Mouse (Mus musculus) lung, postnatal 4 days (tissue): ENCODE measurements around the gene Ndufa3.

Experiments used
- DNase-seq, 2 experiments: peaks; one replicate each; pipeline ENCODE4 v3.0.0; 2021

Gene Ndufa3

GRCm38 (mm10) chr7:3611006-3611405 is 6.2 kb upstream of the Ndufa3 start:
- DNase-seq: no peak

- no peak for DNase-seq
Measured at GRCm38 (mm10) chr7:3614021-3614420, 3.2 kb upstream of the Ndufa3 start.

- no peak for DNase-seq
Measured at GRCm38 (mm10) chr7:3616057-3616388, 1.1 kb upstream of the Ndufa3 start, which contains the start of gene Oscar. TSS of gene Oscar (minus strand) at chr7:3616157.

- DNase-seq: no peak
Measured at GRCm38 (mm10) chr7:3616389-3617241, 558 bp upstream of the Ndufa3 start.

GRCm38 (mm10) chr7:3629030-3629429 is 11.9 kb downstream of the Ndufa3 start:
- DNase-seq: no peak

GRCm38 (mm10) chr7:3629543-3630477 is 12.6 kb downstream of the Ndufa3 start, which contains the start of the genes Tfpt and Prpf31:
TSS of gene Tfpt (minus strand) at chr7:3629929.
TSS of gene Prpf31 (plus strand) at chr7:3629985.
- peak; percentile 93 to 94 for DNase-seq

GRCm38 (mm10) chr7:3630478-3630815 is 13.3 kb downstream of the Ndufa3 start:
- DNase-seq: no peak

- DNase-seq: no peak
Measured at GRCm38 (mm10) chr7:3643412-3643811, 26.2 kb downstream of the Ndufa3 start.

- DNase-seq: no peak
Measured at GRCm38 (mm10) chr7:3643843-3644242, 26.7 kb downstream of the Ndufa3 start.

GRCm38 (mm10) chr7:3644348-3644671 is 27.1 kb downstream of the Ndufa3 start:
- peak in 1 of 2 experiments; percentile 15 for DNase-seq

- peak; percentile 98 to 100 for DNase-seq
Measured at GRCm38 (mm10) chr7:3644672-3645487, 27.7 kb downstream of the Ndufa3 start, which contains the start of gene Cnot3. TSS of gene Cnot3 (plus strand) at chr7:3645268.

GRCm38 (mm10) chr7:3645488-3646025 is 28.4 kb downstream of the Ndufa3 start:
- DNase-seq: no peak

GRCm38 (mm10) chr7:3646188-3646587 is 29.0 kb downstream of the Ndufa3 start:
- no peak for DNase-seq

- DNase-seq: no peak
Measured at GRCm38 (mm10) chr7:3646641-3647040, 29.5 kb downstream of the Ndufa3 start.

- DNase-seq: no peak
Measured at GRCm38 (mm10) chr7:3656966-3657365, 39.8 kb downstream of the Ndufa3 start.

- DNase-seq: no peak
Measured at GRCm38 (mm10) chr7:3658578-3658977, 41.4 kb downstream of the Ndufa3 start.

GRCm38 (mm10) chr7:3664524-3665214 is 47.5 kb downstream of the Ndufa3 start:
- peak in 1 of 2 experiments; percentile 33 for DNase-seq

- DNase-seq: peak; percentile 97
Measured at GRCm38 (mm10) chr7:3665215-3666114, 48.3 kb downstream of the Ndufa3 start, which contains the start of gene Leng1. TSS of gene Leng1 (minus strand) at chr7:3665840.

GRCm38 (mm10) chr7:3666921-3667391 is 49.8 kb downstream of the Ndufa3 start:
- DNase-seq: peak in 1 of 2 experiments; percentile 34
